Mouse (Mus musculus) bone marrow macrophage, adult 2 months (primary cell): ENCODE data around the gene Ext2.

Experiments
- CTCF ChIP-seq: IDR thresholded peaks from 2 replicates; pipeline ENCODE4 v1.5.1; 2012; ENCODE audit warnings: low read depth, mild to moderate bottlenecking, low read length, moderate library complexity
- POLR2A ChIP-seq: IDR thresholded peaks from 2 replicates; pipeline ENCODE4 v1.6.1; 2012; ENCODE audit warnings: mild to moderate bottlenecking, low read depth, low read length, borderline replicate concordance

DNA sequence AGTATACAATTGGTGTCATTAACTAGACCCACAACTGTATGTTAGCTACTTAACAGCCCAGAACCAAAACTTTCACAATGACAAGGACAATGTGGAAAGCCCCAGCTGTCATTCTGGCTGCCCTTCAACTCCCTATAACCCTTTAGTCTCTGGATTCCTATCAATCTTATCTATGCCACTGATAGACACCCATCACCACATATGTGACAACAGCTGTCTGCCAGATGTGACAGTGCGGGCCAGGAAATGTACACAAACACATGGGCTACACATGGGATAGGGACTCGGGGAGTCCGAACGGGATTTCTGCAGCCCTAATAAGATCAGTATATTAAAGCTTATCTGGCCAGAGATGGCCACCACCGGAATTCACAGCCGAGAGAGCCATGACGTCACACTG, 80.7 kb downstream of the Ext2 start:
- TF ChIP-seq POLR2A (no peak), CTCF (no peak)
